Mouse (Mus musculus): ENCODE measurements around the gene Slc7a1.
"Not testable (repeated sequence)": the region's sequence is repeated elsewhere in the genome, so short reads cannot be mapped to it uniquely, and the experiment has no call there.

Gene Slc7a1

GRCm38 (mm10) chr5:148328982-148329381, 70.7 kb downstream of the Slc7a1 start:
- in situ Hi-C loops (cut with MboI, MseI): no loop called here

GRCm38 (mm10) chr5:148326295-148326694, 73.4 kb downstream of the Slc7a1 start:
- in situ Hi-C loops (cut with MboI, MseI): not testable (repeated sequence)

GRCm38 (mm10) chr5:148325317-148325885, 74.3 kb downstream of the Slc7a1 start:
- in situ Hi-C loops (cut with MboI, MseI): no loop called here

- in situ Hi-C loops (cut with MboI, MseI): no loop called here
These were observed 84.8 kb downstream of the Slc7a1 start for GRCm38 (mm10) chr5:148314931-148315330.

- in situ Hi-C loops (cut with MboI, MseI): no loop called here
These were observed 87.3 kb downstream of the Slc7a1 start for GRCm38 (mm10) chr5:148312443-148312842.

- in situ Hi-C loops (cut with MboI, MseI): no loop called here
These were observed 88.9 kb downstream of the Slc7a1 start for GRCm38 (mm10) chr5:148310790-148311189.

- in situ Hi-C loops (cut with MboI, MseI): no loop called here
These were observed 95.6 kb downstream of the Slc7a1 start for GRCm38 (mm10) chr5:148304112-148304511.

GRCm38 (mm10) chr5:148302968-148303367, 96.7 kb downstream of the Slc7a1 start:
- in situ Hi-C loops (cut with MboI, MseI): no loop called here

- in situ Hi-C loops (cut with MboI, MseI): no loop called here
These were observed 106.4 kb downstream of the Slc7a1 start for GRCm38 (mm10) chr5:148293346-148293745.

- in situ Hi-C loops (cut with MboI, MseI): no loop called here
These were observed 106.8 kb downstream of the Slc7a1 start for GRCm38 (mm10) chr5:148292862-148293261.

GRCm38 (mm10) chr5:148289951-148290350, 109.8 kb downstream of the Slc7a1 start:
- in situ Hi-C loops (cut with MboI, MseI): no loop called here

GRCm38 (mm10) chr5:148288804-148289203, 110.9 kb downstream of the Slc7a1 start:
- in situ Hi-C loops (cut with MboI, MseI): no loop called here

GRCm38 (mm10) chr5:148287529-148287928, 112.2 kb downstream of the Slc7a1 start:
- in situ Hi-C loops (cut with MboI, MseI): no loop called here

- in situ Hi-C loops (cut with MboI, MseI): no loop called here
These were observed 116.1 kb downstream of the Slc7a1 start for GRCm38 (mm10) chr5:148283584-148283983.

- in situ Hi-C loops (cut with MboI, MseI): no loop called here
These were observed 116.5 kb downstream of the Slc7a1 start for GRCm38 (mm10) chr5:148283177-148283576.

- in situ Hi-C loops (cut with MboI, MseI): no loop called here
These were observed 117.1 kb downstream of the Slc7a1 start for GRCm38 (mm10) chr5:148282631-148283030.

GRCm38 (mm10) chr5:148282093-148282492, 117.6 kb downstream of the Slc7a1 start:
- in situ Hi-C loops (cut with MboI, MseI): no loop called here

GRCm38 (mm10) chr5:148280321-148280720, 119.4 kb downstream of the Slc7a1 start:
- in situ Hi-C loops (cut with MboI, MseI): no loop called here

- in situ Hi-C loops (cut with MboI, MseI): no loop called here
These were observed 121.5 kb downstream of the Slc7a1 start for GRCm38 (mm10) chr5:148278233-148278632.
